Mouse (Mus musculus): Measurements from ENCODE around the gene Baiap2l1.
"Not testable (repeated sequence)": the region's sequence is repeated elsewhere in the genome, so short reads cannot be mapped to it uniquely, and the experiment has no call there.

The Baiap2l1 gene

DNA sequence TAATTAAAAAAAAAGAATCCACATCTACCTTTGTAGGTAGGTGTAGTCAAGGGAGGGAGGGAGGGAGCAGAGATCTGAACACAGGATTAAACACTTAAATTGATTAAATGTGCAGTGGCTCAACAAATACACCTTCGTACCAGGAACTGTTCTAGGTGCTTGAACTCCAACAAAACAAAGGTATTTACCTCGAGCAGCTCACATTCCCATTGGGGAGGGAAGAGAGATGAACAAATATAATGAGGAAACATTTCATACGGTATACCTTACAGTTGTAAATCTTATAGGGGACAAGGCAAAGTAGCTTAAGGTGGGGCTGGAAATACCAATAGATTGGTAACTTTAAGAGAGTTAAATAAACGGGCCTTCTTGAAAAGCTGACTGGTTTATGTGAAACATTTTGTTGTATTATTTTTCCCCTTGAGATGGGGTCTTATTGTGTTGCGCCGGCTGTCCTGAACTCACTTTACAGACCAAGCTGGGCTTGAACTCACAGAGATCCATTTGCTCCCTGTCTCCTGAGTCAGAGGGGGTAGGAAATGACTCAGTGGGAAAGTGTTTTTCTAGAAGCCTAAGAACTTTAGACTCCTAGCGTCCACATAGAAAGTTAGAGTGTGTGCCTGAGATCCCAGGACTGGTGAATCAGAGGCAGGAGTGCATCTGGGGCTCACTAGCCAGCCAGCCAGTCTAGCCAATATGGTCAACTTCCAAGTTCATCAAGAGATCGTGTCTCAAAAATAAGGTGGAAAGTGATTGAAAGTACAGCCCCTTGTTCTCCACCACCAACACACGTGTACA, 5.5 kb downstream of the Baiap2l1 start:
- in situ Hi-C loops (cut with MboI), result no loop called here

DNA sequence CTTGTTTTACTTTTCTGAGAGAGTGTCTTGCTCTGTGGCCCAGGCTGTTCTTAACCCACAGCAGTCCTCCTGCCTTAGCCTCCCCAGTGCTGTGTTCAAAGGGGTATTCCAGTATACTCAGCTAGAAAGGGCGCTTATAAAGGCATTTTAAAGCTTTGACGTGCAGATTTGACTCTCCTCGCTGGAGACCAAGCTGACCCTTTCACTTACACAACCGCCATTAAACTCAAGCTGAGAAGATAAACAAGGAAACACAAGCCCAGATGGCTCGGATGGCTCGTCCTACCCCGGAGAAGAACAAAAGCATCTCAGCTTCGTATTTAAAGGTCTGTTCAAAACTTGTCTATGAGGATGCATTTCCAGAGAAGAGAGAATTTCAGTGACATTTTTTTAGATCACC, 6.7 kb downstream of the Baiap2l1 start:
- in situ Hi-C loops (cut with MboI), result no loop called here

DNA sequence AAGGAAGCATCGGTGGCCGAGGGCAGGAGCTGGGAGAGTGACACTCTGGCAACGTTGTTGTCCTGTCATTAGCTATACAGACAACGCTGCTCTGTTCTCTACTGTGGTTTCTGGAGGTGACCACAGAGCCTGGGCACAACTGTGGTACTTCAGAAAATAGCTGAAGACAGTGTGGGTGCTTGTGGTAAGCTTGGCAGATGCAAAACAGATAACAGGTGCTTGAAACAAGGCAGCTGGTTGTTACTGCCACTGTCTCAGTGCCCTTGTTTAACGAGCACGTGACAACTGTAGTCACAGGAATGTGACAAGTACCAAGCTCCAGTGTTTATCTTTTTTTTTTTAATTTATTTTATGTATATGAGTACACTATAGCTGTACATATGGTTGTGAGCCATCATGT, 13.3 kb downstream of the Baiap2l1 start:
- in situ Hi-C loops (cut with MboI), result no loop called here

DNA sequence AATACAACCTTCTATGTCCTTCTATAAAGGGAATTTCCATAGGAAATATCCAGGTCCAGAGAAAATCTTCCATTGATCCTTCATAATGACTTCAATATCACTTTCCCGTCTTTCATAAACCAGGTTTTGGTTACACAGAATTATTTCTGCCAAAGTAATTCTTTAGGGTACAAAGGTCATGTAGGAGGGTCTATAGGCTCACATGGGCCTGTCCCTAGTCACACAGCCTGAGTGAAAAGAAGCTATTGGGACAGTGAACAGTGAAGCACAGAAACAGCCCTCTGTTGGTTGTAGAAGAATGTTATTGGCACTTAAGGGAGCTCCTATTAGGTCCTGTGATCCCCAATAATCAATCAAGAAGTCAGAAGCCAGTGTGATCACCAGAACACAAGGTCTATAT, 16.8 kb downstream of the Baiap2l1 start:
- in situ Hi-C loops (cut with MboI), result no loop called here

DNA sequence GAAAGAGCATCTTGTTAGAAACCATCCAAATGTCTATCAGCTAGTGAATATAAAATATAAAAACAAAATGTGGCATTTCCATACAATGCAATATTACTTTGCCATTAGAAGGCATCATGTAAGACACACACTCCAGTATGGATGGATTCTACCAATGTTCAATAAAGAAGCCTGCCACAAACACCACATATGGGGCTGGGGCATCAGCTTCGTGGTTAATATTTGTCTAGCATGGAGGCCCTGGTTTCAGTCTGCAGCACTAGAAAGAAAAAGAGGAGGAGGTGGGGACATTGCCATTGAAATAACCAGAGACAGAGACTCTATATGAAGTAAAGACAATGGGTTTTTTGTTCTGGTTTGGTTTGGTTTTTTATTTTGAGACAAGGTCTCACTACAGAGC, 19.1 kb downstream of the Baiap2l1 start:
- in situ Hi-C loops (cut with MboI), result no loop called here

DNA sequence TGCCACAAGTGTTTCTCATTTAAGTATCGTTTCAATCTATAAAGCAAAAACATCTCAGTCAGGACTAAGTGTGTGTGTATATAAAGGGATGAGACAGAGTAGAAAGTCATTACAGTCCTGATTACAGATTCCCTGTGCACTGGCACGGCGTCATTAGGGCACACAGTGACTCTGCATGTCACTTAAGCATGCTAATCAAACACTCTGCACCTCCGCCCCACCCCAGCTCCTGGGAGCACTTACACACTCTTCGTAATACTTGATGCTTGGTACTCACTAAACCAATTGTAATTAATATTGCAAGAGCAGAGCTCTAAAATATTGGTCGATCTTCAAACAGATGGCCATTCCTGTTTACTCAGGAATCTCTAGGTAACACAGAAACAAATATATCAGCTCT, 22.6 kb downstream of the Baiap2l1 start:
- in situ Hi-C loops (cut with MboI), result not testable (repeated sequence)

DNA sequence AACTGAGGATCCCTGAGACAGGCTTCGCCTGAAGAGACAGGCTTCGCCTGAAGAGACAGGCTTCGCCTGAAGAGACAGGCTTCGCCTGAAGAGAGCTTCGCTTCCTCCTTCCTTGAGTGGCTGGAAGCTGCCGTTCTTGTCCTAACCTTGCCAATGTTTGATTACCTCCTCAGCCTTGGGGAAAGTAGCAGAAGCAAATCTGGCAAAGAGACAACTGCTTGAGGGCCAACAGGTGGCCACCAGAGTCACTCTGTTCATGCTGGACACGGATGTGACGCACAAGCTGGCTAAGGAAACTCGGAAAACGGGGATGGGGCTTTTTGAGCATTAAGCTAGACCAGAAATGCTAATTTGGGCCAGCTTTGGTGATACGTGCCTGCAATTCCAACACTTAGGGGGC, 23.9 kb downstream of the Baiap2l1 start:
- in situ Hi-C loops (cut with MboI), result no loop called here

DNA sequence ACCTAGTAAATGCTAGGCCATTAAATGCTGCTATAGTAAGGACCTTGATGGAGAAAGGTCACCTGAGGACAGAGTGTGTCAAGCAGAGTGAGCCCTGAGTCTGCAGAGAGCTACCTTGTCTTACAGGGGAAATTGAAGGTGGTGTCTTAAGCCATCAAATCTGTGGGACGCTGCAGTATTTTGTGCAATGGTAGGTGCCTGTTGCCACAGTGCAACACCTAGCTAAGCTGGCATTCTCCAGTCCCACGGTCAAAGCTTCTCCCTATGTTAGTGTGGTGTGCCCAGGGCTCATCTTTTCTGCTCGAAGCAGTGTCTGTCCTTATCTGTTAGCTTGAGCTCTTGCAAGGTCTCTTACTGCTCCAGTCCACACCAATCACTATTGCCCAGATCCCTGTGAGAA, 35.2 kb downstream of the Baiap2l1 start:
- in situ Hi-C loops (cut with MboI), result no loop called here

DNA sequence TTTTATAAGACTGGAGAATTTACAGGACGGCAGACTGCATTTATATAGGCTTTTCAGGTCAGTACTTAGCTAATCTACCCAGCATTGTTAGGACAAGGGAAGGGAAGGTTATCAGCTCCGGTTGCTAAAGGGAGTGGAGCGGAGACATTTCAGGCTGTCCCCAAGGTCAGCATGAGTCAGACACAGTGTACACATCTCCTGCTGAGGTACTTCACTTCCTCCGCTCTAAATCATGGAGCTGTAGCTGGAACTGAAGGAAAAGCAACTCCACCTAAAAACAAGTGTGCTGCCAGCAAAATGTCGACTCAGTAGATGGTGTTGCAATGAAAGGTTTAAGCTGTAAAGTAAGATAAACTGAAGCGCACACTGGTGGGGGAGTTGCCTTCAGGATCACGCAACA, 36.2 kb downstream of the Baiap2l1 start:
- in situ Hi-C loops (cut with MboI), result no loop called here

DNA sequence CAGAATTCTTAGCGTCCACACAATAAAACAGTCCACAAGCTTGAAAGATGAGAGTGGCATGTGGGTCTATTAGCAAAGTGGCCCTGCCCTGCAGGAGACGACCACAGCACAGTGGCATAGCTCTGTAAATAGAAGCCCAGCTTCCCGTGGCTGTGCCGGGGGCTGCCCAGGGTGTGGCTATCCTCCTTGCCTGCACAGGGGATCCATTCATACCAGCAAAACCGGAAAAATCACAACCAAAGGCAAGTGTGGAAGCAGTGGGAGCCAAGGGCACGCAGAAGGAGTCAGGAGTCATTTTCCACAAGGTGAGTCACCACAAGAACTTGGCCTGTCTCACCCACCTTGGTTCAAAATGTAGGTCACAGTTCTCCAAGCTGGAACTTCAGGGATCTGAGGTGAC, 39.6 kb downstream of the Baiap2l1 start:
- in situ Hi-C loops (cut with MboI), result no loop called here

DNA sequence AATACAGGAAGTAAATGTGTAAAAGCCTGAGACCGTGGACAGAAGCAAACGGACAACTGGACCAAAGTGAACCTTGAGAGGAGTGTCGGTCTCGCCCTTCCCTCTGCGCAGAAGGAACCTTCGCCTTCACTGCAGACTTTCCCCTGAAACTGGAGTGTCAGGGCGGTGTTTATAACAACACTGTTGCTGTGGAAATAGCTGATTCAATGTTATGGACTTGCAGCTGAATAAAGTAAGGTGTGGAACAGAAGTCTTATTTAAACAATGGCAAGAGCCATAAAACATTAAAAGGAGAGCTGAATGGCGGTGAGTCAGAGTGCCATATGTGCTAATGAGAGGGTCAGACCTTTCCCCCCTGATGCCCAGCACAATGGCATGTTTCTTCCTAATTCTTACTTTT, 40.5 kb downstream of the Baiap2l1 start:
- in situ Hi-C loops (cut with MboI), result no loop called here

DNA sequence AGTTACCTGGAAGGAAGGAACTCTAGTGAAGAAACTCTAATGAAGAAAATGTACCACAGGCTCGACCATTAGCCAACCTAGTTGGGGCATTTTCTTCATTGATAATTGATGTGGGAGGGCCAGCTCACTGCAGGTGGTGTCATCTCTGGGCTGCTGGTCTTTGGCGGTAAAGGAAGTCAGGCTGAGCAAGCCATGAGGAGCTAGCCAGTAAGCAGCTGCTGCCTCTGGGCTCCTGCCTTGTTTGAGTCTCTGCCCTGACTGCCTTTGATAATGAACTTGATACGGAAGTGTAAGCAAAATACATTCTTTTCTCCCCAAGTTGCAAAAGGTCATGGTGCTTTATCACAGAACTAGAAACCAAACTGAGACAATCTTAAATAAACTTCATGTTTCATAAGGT, 41.5 kb downstream of the Baiap2l1 start:
- in situ Hi-C loops (cut with MboI), result no loop called here

DNA sequence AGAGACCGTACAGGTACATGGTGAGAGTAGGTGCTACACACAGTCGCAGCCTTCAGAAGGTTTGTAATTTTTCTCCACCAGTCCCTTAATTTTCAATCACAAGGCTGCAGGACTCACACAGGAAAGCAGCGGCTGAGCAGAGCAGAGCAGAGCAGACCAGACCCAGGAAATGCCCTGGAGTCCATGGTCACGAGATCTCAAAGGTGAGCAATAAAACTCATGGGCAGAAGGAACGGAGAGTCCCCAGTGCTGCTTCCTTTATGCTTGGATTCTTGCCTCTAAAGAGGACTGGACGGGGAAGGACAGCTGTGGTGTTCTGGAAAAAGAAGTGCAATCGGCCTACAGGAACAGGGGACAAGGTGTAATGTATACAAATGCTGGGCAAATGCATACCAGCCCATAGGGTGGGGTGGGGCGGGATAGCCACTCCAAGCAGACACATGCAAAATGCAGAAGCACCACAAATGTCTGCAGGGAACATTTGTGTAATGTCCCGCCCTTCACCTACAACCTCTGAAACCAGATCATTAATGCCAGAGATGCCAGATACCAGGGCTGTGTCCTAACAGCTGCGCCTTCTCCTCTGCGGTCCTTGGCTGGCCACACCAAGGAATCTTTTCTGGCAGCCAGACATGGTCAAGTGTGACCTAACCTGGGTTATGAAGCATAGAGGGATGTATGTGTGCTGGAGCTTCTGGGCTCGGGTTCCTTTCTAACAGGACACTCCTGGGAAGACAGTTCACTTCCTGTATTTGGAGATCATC, 43.0 kb downstream of the Baiap2l1 start:
- in situ Hi-C loops (cut with MboI), result no loop called here

DNA sequence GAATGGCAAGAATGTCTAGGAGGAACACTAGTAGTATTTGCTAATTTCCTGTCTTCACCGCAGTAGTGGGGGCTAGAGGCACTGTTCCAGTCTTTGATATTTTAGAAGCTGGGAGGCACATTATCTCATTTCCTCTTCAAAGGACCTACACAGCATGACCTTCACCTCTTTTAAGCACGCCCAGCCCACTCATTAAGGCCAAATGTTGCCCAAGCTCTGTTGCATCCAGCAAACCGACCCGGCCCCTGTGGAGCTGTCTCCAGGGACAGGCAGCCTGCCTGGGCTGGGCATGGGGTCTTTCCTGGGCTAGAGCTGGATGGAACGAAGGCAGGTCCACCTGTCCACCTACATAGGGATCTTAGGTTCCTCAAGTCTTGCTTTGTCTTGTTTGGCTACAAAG, 44.6 kb downstream of the Baiap2l1 start:
- in situ Hi-C loops (cut with MboI), result no loop called here

DNA sequence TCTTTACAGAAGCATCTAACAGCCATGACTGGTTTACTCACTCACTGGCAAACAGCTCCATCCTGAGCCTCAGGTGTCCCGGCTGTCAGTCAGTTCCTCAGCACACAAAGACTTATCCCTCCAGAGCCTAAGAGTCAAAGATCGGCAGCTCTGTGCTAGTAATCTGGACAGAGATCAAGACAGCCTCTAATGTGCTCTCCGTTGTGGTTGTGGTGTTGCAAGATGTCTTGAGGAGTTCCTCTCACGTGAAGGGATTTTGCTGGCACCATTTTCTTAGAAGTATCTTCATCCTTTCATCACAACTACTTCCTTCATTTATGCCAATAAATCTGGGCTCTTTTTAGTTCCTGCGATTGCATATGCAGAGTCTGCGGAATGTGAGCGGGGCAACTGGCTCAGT, 45.7 kb downstream of the Baiap2l1 start:
- in situ Hi-C loops (cut with MboI), result no loop called here

DNA sequence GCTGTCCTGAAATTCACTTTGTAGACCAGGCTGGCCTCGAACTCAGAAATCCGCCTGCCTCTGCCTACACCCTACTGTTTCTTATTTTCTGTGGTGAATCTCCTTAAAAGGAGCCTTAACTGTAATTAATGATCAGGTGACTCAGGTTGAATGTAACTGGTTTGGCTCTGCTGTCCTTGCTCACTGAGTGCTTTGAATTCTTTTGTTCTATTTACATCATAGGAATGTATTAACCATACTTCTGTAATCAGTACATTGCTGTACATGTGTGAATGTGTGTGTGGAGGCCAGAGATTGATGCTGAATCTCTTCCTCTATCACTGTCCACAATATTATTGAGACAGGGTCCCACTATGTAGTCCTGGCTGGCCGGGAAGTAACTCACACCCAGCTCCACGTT, 49.0 kb downstream of the Baiap2l1 start:
- in situ Hi-C loops (cut with MboI), result no loop called here

DNA sequence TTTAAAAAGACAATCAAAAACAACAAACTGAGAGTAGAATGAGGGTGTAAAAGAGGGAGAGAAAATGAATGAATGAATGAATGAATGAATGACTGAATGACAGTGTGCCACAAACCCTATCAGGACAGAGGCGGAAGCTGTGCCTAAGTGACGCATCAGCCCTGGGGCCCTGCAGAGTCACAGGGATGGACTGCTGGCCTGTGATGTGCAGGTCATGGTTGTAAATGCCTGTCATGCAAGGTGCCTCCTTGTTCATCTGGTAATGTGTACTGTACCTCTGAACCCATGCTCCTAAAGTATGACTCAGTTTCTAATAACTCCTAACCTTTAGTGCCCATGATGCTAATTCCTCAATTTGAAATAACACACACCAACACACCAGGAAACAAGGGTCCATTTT, 54.8 kb downstream of the Baiap2l1 start:
- in situ Hi-C loops (cut with MboI), result no loop called here

DNA sequence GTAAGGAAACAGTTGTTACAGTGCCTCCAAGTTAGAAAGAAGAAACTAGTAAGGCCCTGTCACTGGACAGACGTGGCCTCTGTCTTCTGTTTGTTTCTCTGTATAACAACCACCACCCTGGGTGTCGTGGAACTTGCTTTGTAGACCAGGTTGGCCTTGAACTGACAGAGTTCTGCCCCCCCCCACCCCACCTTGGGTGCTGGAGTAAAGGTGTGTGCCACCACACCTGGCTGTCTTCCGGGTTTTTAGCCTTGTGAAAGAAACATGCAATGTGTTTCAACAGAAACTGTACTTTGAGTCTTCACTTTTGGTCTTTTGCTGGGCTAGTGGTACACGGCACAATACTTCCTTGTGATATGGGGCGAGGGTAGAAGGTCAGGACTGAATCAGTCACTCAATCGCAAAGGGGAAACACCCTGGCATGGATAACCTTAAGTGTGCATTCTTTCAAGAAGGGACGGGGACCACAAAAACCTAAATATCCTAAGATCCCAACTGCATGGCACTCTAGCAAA, 61.8 kb downstream of the Baiap2l1 start:
- in situ Hi-C loops (cut with MboI), result no loop called here

DNA sequence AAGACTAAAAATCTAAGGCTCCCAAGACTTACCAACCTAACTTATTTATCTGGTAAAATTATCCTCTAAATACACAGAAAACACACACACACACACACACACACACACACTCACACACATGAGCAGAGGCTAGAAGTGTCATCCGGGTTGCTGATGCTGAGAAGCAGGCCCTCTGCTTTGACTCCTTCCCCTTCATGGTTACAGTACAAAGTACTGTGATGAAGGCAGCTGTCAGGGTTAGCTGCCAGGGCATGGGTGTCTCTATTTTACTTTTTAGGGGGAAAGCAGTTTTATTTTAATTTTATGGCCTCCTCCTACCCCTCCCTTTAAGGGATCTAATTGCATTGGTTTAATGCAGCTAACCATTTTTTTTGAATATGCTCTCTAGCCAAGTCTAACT, 62.6 kb downstream of the Baiap2l1 start:
- in situ Hi-C loops (cut with MboI), result no loop called here

DNA sequence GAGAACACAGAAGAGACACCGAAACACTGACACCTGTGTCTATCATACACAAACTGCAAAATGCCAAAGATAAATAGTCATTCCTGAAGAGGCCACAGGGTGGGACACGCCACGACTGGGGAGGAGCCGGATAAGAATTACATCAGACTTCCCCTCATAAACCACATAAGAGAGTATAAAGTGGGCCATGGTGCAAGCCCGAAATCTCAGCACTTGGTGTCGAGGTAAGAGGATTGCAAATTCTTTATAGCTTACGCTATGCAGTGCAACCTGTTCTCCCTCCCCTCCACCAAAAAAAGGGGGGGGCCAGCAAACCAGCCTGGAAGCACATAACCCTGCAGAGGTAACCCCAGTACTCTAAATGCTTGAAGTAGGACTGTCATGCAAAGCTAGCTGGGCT, 63.0 kb downstream of the Baiap2l1 start:
- in situ Hi-C loops (cut with MboI), result no loop called here

DNA sequence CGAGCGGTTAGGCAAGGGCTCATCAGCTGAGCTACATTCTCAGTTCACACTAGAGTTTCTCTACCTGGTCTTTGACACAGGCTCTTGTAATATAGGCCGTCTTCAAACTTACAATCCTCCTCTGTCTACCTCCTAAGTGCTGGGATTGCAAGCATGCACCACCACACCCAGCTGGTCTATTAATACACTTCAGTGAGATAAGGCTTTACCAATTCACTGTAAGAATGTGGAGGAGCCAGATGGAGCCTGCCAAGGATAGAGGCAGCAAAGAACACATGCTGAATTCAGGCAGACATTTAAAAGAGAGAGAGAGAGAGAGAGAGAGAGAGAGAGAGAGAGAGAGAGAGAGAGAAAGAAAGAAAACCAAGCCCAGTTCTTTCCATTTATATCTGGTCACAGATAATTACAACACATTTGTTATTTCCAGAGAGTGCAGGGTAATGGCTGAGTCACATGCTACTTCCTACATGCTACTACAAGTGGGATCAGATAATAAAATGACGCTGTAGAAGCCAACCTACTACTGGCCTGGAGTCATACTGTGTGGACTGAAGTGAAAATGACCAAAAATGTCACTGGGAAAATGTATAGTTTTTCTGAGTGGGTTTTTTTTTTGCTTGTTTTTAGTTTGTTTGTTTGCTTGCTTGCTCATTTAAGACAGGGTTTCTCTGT, 68.0 kb downstream of the Baiap2l1 start:
- in situ Hi-C loops (cut with MboI), result no loop called here

DNA sequence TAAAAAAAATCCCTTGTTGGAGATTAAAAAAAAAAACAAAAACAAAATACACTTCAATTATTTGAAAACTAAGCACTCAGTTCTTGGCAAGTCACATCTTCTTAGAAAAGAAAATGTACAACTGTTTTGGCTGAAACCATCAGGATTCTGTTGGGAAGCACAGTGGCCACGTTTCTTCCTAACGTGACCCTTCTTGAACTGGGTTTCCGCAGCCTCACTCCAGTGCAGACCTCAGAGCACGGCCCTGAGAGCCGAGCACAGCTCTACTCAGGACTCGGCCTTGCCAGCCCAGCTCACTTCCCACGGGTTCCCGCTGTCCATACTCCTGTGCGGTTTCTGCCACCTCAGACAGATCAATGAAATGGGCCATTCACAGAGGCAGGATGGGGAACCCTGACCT, 69.5 kb downstream of the Baiap2l1 start:
- in situ Hi-C loops (cut with MboI), result no loop called here
